Mouse (Mus musculus): ENCODE results near the gene Xylt2.

- TF ChIP-seq POLR2A (IDR thresholded peaks at IDR 0.05; ENCODE audit: low read depth, low read length) = no peak
- TF ChIP-seq ETS1 (conservative IDR thresholded peaks at IDR 0.05; ENCODE audit: low read depth, low read length) = no peak
- TF ChIP-seq NELFE (IDR thresholded peaks at IDR 0.05; ENCODE audit: low read depth, low read length) = no peak
These were observed 3.3 kb upstream of the Xylt2 start for GRCm38 (mm10) chr11:94680639-94681038.
